Mouse (Mus musculus) limb, embryonic 12.5 days (tissue): ENCODE results near the gene Dnajc9. TPM values are rescaled to one million over a fixed set of nuclear protein-coding genes. Genes with fewer than 3 reads are reported as not detected.
A peak's percentile ranks its signal among the peaks of the same experiment; 100 is the strongest.

ENCODE experiments used
- ATAC-seq: fragments of 200-750 bp; cut with Nextera tagmentation; 2 replicates; pipeline ENCODE4 v1.8.0; 2017; ENCODE audit warnings: low read depth, moderate TSS enrichment; ENCODE audit not compliant: insufficient number of reproducible peaks, insufficient read depth, low FRiP score, low TSS enrichment
- H3K27ac ChIP-seq: fragments of 300-500 bp; sonication (generic); 2 replicates; pipeline ENCODE4 v1.5.1; 2016; ENCODE audit warnings: mild to moderate bottlenecking, moderate library complexity
- H3K27me3 ChIP-seq: fragments of 300-500 bp; sonication (generic); 2 replicates; pipeline ENCODE4 v1.6.1; 2016; ENCODE audit warnings: mild to moderate bottlenecking, moderate library complexity
- H3K36me3 ChIP-seq: fragments of 300-500 bp; sonication (generic); 2 replicates; pipeline ENCODE4 v1.6.1; 2016; ENCODE audit warnings: mild to moderate bottlenecking, moderate library complexity
- H3K4me1 ChIP-seq: fragments of 300-500 bp; sonication (generic); replicated peaks from 2 replicates; pipeline ENCODE4 v1.6.1; 2016
- H3K4me2 ChIP-seq: fragments of 300-500 bp; sonication (generic); 2 replicates; pipeline ENCODE4 v1.6.1; 2016; ENCODE audit warnings: mild to moderate bottlenecking, moderate library complexity
- H3K4me3 ChIP-seq: fragments of 300-500 bp; sonication (generic); replicated peaks from 2 replicates; pipeline ENCODE4 v1.5.1; 2016; ENCODE audit warnings: mild to moderate bottlenecking
- H3K9ac ChIP-seq: fragments of 300-500 bp; sonication (generic); replicated peaks from 2 replicates; pipeline ENCODE4 v1.6.1; 2016; ENCODE audit warnings: mild to moderate bottlenecking, moderate library complexity
- H3K9me3 ChIP-seq: fragments of 300-500 bp; sonication (generic); 2 replicates; pipeline ENCODE4 v1.6.1; 2016; ENCODE audit warnings: mild to moderate bottlenecking, moderate library complexity
- WGBS: fragments of 180-500 bp; shearing (Covaris S2); methylation state at CpG from one replicate; pipeline ENCODE4 v1.1.7; 2016; 5-methylcytosine and 5-hydroxymethylcytosine counted together
- polyA plus RNA-seq: library from polyadenylated mRNA; unstranded; fragments of >200 nt; fragmentation: Nextera tagmentation; extraction: Ambion mirVana; gene quantifications from 2 replicates; pipeline ENCODE4 v1.2.1, GENCODE M21; 2016

The Dnajc9 gene
- polyA plus RNA-seq, 1 experiment from 2014 or later, result 234 TPM

- peak; percentile 96 for ATAC-seq
- peak within 1 kb of the TSS; percentile 62 for H3K4me2 ChIP-seq
- H3K9me3 ChIP-seq, result no peaks in the 10 kb centered on the region
- H3K27ac ChIP-seq, result peak within 1 kb of the TSS; percentile 87
- peak within 1 kb of the TSS; percentile 67 for H3K4me3 ChIP-seq
- H3K9ac ChIP-seq, result peak within 1 kb of the TSS; percentile 82
- peaks cover 19% of the 10 kb centered on the region for H3K36me3 ChIP-seq
- H3K4me1 ChIP-seq, result peaks cover 4% of the 10 kb centered on the region; the same call in 1 of the 2 replicates
- H3K27me3 ChIP-seq, result no peaks in the 10 kb centered on the region
- under 1% methylated on average over 68 of the region's 68 CpGs for WGBS
Observed at GRCm38 (mm10) chr14:20393205-20393913, 4.6 kb upstream of the Dnajc9 start, which contains the start of gene Mrps16. TSS of gene Mrps16 (minus strand) at chr14:20393634.

DNA sequence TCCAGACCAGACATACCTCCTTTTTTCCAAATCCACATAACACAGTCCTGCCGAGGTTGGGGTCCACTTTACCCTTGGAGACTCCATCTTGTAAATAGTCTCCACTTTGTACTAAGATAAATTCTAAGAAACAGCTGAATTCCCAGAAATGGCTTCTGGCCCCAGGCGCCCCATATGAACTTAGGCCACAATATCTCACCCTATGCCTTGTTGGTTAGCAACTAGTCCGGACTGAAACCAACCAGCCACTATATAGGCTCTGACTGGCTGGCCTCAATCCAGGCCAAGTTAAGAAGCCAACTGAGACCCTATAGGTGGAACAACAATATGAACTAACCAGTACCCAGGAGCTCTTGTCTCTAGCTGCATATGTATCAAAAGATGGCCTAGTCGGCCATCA, 3.6 kb upstream of the Dnajc9 start:
- H3K4me2 ChIP-seq, result peak overlapping the region; percentile 62; the same call in 1 of the 2 replicates
- no peaks in the 10 kb centered on the region for H3K27me3 ChIP-seq
- ATAC-seq, result no peak
- WGBS, result 82% methylated on average over 4 of the region's 4 CpGs
- no peak overlapping the region for H3K9ac ChIP-seq
- no peaks in the 10 kb centered on the region for H3K9me3 ChIP-seq
- H3K27ac ChIP-seq, result no peak overlapping the region
- H3K4me1 ChIP-seq, result peaks cover 10% of the 10 kb centered on the region
- H3K36me3 ChIP-seq, result peaks cover 24% of the 10 kb centered on the region
- H3K4me3 ChIP-seq, result no peak overlapping the region

GRCm38 (mm10) chr14:20389446-20390079, 853 bp upstream of the Dnajc9 start:
- H3K4me1 ChIP-seq, result peaks cover 27% of the 10 kb centered on the region
- H3K9me3 ChIP-seq, result no peaks in the 10 kb centered on the region
- peak overlapping the region; percentile 82 for H3K4me2 ChIP-seq
- ATAC-seq, result no peak
- no peak overlapping the region; the same call in 1 of the 2 replicates for H3K27ac ChIP-seq
- 83% methylated on average over 8 of the region's 8 CpGs for WGBS
- no peaks in the 10 kb centered on the region for H3K27me3 ChIP-seq
- H3K4me3 ChIP-seq, result peak overlapping the region; percentile 59
- peak overlapping the region; percentile 81; the same call in 1 of the 2 replicates for H3K9ac ChIP-seq
- peaks cover 50% of the 10 kb centered on the region for H3K36me3 ChIP-seq

DNA sequence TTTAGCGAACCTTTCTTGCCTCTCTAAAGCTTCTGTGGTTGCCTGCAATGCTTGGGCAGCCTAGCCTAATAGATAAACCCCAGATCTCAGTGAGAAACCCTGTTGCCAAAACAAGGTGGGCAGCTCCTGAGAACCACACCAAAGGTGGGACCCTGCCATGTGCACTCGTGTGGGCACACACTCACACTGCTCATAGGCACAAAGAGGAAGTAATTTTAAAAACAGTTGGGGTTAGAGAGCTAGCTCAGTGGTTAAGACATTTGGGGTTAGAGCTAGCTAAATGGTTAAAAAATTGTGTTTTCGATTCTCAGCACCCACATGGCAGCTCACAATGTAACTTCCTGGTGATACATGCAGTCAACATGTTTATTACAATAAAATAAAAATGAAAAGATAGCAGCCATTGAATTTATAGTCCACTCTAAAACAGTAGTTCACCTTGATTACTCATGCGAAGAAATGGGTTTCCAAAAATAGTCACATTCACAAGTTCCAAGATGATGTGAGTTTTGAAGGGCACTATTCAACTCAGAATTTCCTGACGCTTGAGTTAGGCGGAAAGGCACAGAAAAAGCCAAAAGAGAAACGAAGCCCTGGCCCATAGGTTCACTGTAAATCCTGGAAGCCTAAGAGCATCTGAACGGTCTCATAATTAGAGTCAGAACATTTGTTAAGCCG, 8.8 kb downstream of the Dnajc9 start:
- 90% methylated on average over 9 of the region's 9 CpGs for WGBS
- no peak overlapping the region for H3K4me3 ChIP-seq
- peaks cover 81% of the 10 kb centered on the region for H3K36me3 ChIP-seq

DNA sequence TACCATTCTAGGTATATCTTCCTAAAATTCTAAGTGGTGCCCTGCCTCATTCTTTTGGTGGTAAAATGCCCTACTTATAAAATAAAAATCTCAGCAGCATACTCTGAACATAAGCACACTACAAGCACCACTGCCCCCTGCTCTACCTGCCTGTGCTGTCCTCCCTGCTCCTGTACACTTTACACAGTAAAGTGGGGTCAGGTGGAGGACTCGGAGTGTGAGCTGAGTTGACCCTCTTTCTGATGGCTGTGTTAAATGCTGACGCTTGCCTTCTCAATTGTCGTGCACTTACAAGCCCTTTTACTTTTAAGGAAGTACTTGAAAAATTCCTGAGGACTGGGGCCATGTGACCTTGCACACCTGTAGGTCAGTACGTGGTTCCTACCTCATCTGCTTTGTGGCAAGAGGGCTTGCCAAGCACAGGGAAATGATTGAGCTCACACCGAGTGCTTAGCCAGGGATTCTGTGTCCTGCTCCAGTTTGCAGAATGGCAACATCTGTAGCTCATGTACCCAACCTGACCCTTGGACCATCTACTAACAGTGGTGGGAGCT, 9.5 kb downstream of the Dnajc9 start:
- Histone ChIP-seq H3K9me3 (no peaks in the 10 kb centered on the region), H3K27me3 (no peaks in the 10 kb centered on the region), H3K4me3 (no peak overlapping the region), H3K4me1 (no peaks in the 10 kb centered on the region), H3K36me3 (peaks cover 79% of the 10 kb centered on the region), H3K9ac (no peak overlapping the region), H3K27ac (no peak overlapping the region), H3K4me2 (no peak overlapping the region)
- ATAC-seq, result no peak
- WGBS, result 83% methylated on average over 5 of the region's 5 CpGs

More for the DNA sequence above, 8.8 kb downstream of the Dnajc9 start:
- Histone ChIP-seq H3K9me3 (no peaks in the 10 kb centered on the region), H3K4me1 (no peaks in the 10 kb centered on the region), H3K27me3 (no peaks in the 10 kb centered on the region), H3K27ac (no peak overlapping the region), H3K9ac (no peak overlapping the region), H3K4me2 (no peak overlapping the region)
- ATAC-seq, result no peak

DNA sequence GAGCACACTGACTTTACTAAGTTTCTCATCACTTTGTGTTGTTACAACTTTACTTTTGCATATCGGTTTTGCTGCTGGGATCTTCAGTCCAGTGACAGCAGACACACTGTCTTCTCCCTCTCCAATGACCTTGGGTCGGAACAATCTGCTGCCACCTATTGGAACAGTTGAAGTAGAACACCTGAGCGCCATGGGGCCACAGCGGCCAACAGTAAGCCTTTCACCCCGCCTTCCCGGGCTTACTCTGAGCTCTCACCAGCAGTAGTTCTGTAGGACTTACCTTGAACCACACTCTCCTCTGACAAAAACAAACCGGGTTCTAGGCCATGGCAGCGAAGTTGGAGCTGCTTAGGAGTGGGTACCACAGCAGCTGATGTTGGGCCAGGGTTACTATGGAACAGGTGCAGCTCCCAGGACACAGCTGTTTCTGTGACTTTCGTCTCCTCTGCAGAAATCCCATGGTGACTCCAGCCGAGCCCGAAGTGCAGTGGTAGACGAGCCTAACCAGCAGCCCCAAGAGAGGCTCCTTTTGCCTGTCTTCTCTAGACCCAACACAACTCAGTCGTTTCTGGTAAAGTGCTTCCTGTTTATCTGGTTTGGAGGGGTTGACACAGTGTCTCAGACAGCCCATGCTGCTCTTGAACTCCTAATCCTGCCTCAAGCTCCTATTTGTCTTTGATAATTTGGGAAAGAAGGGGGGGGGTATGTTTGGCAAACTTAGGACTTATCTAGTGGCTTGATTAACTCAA, 10.2 kb downstream of the Dnajc9 start:
- H3K4me2 ChIP-seq, result no peak overlapping the region
- no peak overlapping the region for H3K4me3 ChIP-seq
- no peak for ATAC-seq
- no peak overlapping the region for H3K9ac ChIP-seq
- no peak overlapping the region for H3K27ac ChIP-seq
- no peaks in the 10 kb centered on the region for H3K9me3 ChIP-seq
- 40% methylated on average over 13 of the region's 13 CpGs for WGBS
- no peaks in the 10 kb centered on the region for H3K4me1 ChIP-seq
- peaks cover 77% of the 10 kb centered on the region for H3K36me3 ChIP-seq
- H3K27me3 ChIP-seq, result no peaks in the 10 kb centered on the region

DNA sequence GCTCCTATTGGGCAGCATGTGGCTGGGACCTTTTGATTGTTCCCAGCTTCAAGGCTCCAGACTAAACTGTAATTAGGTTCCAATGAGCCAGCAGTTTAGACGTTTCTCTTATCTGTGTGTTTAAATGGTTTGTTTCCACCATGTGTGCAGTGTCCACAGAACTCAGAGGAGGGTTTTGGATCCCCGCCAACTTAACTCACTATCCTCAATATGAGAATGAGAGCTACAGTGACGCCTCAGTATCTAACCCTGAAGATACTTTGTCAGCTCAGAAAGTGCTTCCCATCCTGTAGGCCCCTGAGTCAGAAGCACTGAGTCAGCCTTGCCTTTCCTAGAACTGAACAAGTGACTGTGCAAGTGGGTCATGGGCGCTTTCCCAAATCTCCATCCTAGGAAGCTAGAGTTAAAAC, 11.6 kb downstream of the Dnajc9 start:
- no peak for ATAC-seq
- Histone ChIP-seq H3K27ac (no peak overlapping the region), H3K27me3 (no peaks in the 10 kb centered on the region), H3K9me3 (no peaks in the 10 kb centered on the region), H3K4me3 (no peak overlapping the region), H3K9ac (no peak overlapping the region), H3K36me3 (peaks cover 77% of the 10 kb centered on the region), H3K4me2 (no peak overlapping the region), H3K4me1 (no peaks in the 10 kb centered on the region)
- WGBS, result 79% methylated on average over 4 of the region's 4 CpGs

DNA sequence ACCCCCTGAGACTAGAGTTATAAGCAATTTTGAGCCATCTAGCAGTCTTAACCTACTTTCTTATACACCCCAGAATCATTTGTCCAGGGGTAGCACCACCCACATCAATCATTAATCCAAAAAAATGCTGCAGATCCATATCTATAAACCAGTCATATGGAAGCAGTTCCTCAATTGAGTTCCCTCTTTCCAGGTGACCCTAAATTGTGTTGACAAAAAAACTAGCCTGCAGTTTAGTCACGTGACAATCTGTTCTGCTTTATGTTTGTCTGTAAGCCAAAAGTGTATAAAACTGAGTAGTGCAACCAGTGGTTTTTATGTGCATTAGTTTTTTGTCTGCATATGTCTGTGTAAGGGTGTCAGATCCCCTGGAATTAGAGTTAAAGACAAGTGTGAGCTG, 16.9 kb downstream of the Dnajc9 start:
- H3K36me3 ChIP-seq, result peaks cover 84% of the 10 kb centered on the region

DNA sequence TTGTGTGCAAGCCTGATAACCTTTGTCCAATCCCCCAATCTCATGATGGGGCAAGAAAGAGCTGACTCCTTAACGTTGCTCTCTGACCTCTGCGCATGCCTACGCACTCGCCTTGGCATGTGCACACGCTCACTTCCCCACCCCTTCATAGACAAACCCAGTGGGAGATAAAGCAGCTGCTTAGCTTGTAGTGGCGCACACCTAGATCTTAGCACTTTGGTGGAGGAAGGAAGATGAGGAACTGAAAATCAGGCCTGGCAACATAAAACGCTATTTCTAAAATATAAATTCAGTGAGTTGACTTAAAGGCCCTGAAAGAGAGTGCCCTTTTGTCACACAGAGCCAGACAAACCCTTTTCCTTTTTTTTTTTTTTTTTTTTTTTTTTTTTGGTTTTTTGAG, 17.9 kb downstream of the Dnajc9 start:
- no peak overlapping the region for H3K4me2 ChIP-seq
- no peak overlapping the region for H3K4me3 ChIP-seq
- ATAC-seq, result no peak
- H3K9me3 ChIP-seq, result no peaks in the 10 kb centered on the region
- H3K36me3 ChIP-seq, result peaks cover 83% of the 10 kb centered on the region
- no peaks in the 10 kb centered on the region for H3K4me1 ChIP-seq
- no peaks in the 10 kb centered on the region for H3K27me3 ChIP-seq
- WGBS, result 89% methylated on average over 7 of the region's 7 CpGs
- no peak overlapping the region for H3K27ac ChIP-seq
- H3K9ac ChIP-seq, result no peak overlapping the region

More for the DNA sequence above, 16.9 kb downstream of the Dnajc9 start:
- no peak overlapping the region for H3K4me3 ChIP-seq
- H3K9me3 ChIP-seq, result no peaks in the 10 kb centered on the region
- H3K27me3 ChIP-seq, result no peaks in the 10 kb centered on the region
- H3K4me2 ChIP-seq, result no peak overlapping the region
- no peak overlapping the region for H3K27ac ChIP-seq
- WGBS, result 88% methylated on average over 1 of the region's 1 CpGs
- no peak overlapping the region for H3K9ac ChIP-seq
- ATAC-seq, result no peak
- no peaks in the 10 kb centered on the region for H3K4me1 ChIP-seq

DNA sequence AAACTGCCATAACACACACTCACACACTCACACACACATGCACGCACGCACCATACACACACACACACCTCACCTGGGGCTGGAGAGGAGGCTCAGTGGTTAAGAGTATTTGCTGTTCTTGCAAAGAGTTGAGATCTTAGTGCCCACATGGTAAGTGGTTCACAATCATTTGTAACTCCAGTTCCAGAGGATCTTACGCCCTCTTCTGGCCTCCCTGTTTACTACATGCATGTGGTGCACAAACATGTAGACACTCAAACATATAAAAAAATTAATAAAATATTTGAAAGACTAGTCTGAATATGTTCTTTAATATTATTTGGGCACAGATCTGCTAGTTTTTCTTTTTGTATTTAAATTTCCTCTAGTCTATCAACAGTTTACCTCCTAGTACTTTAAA, 20.4 kb downstream of the Dnajc9 start:
- Histone ChIP-seq H3K4me1 (no peaks in the 10 kb centered on the region), H3K9ac (no peak overlapping the region), H3K27me3 (no peaks in the 10 kb centered on the region), H3K4me3 (no peak overlapping the region), H3K4me2 (no peak overlapping the region), H3K27ac (no peak overlapping the region), H3K36me3 (peaks cover 86% of the 10 kb centered on the region), H3K9me3 (no peaks in the 10 kb centered on the region)
- ATAC-seq, result no peak
- WGBS, result 96% methylated on average over 3 of the region's 3 CpGs
